Mouse (Mus musculus) hindbrain, embryonic 14.5 days (tissue): ENCODE measurements around the gene Tuba1a. TPM values are rescaled to one million over a fixed set of nuclear protein-coding genes. Genes with fewer than 3 reads are reported as not detected.

Experiments
- ATAC-seq: fragments of 200-750 bp; cut with Nextera tagmentation; 2 replicates; pipeline ENCODE4 v1.8.0; 2017; ENCODE audit warnings: moderate number of reproducible peaks, mild to moderate bottlenecking, moderate TSS enrichment, moderate library complexity; ENCODE audit not compliant: low FRiP score
- DNase-seq: peaks from one replicate; pipeline ENCODE4 v3.0.0-alpha.2; 2015; ENCODE audit warnings: low spot score
- H3K27ac ChIP-seq: fragments of 300-500 bp; sonication (generic); 2 replicates; pipeline ENCODE4 v1.5.1; 2014; ENCODE audit warnings: mild to moderate bottlenecking, moderate library complexity
- H3K27me3 ChIP-seq: fragments of 300-500 bp; sonication (generic); 2 replicates; pipeline ENCODE4 v1.6.1; 2014; ENCODE audit warnings: mild to moderate bottlenecking, low read length, mixed read lengths; ENCODE audit not compliant: control insufficient read depth, insufficient read depth
- H3K36me3 ChIP-seq: fragments of 300-500 bp; sonication (generic); replicated peaks from 2 replicates; pipeline ENCODE4 v1.6.1; 2014; ENCODE audit not compliant: control insufficient read depth, insufficient read depth
- H3K4me1 ChIP-seq: fragments of 300-500 bp; sonication (generic); replicated peaks from 2 replicates; pipeline ENCODE4 v1.6.1; 2014; ENCODE audit warnings: antibody characterized with exemption, low read length, mixed read lengths; ENCODE audit not compliant: control insufficient read depth, insufficient read depth
- H3K4me2 ChIP-seq: fragments of 300-500 bp; sonication (generic); replicated peaks from 2 replicates; pipeline ENCODE4 v1.6.1; 2014; ENCODE audit warnings: mild to moderate bottlenecking, moderate library complexity
- H3K4me3 ChIP-seq: fragments of 300-500 bp; sonication (generic); replicated peaks from 2 replicates; pipeline ENCODE4 v1.5.1; 2014; ENCODE audit warnings: mild to moderate bottlenecking, low read length
- H3K9ac ChIP-seq: fragments of 300-500 bp; sonication (generic); 2 replicates; pipeline ENCODE4 v1.6.1; 2014
- H3K9me3 ChIP-seq: fragments of 300-500 bp; sonication (generic); 2 replicates; pipeline ENCODE4 v1.6.1; 2016; ENCODE audit warnings: low read length; ENCODE audit not compliant: control insufficient read depth
- WGBS: fragments of 180-500 bp; shearing (Covaris S2); extraction: QIAGEN DNeasy Blood & Tissue Kit; methylation state at CpG from one replicate; pipeline ENCODE4 v1.1.7; 2014; 5-methylcytosine and 5-hydroxymethylcytosine counted together
- polyA plus RNA-seq: library from polyadenylated mRNA; unstranded; fragments of >200 nt; fragmentation: Nextera tagmentation; extraction: Ambion mirVana; gene quantifications from 2 replicates; pipeline ENCODE4 v1.2.1, GENCODE M21; 2014

The Tuba1a gene
- 14,408 and 15,410 TPM in 2 replicates for polyA plus RNA-seq

DNA sequence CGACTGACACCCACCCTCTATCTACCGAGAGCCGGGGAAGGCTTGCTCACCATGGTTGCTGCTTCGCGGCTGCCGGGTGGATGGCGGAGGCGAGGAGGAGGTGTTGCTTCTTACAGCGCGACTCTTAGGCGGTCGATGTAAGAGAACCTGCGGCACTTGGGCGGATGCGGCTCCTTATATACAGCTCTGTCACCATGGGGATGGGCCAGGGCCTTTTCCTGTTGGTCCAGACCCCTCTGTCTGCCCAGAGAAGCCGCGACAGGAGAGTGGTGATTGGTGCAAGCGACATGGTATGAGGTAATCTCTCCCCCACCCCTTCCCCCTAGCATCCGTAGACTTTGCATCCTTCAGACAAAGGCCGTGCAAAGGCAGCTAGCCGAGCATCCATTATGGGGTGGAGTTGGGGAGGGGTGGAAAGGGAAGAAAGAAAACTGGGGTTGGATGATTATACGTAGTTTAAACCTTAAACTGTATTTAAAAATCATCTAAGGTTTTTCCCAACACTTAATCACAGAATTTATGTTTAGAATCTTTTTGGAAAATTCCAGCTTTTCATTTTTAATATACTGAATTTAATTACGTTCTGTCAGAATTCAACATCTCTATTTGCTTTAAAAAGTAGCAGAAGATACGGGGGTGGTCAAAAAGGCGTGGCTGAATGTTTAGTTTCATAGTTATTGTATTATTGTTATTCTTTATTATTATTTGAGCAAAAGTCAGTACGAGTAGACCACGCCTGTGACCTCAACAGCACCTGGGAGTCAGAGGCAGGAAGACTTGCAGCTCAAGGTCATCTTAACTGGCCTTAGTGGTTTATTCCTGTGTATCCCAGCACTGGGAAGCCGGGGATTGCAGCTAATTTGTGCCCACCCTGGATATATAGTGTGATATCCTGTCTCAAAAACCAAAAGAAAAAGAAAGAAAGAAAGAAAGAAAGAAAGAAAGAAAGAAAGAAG lies at the start of gene Tuba1a, which contains the start of gene Gm49450:
Gene Tuba1a (minus strand): TSS at position 303 of the 956 bp plus-strand sequence.
Gene Gm49450 (minus strand): TSS at position 151 of the 956 bp plus-strand sequence.
- H3K4me3 ChIP-seq, result peak within 1 kb of the TSS; percentile 91
- 2% methylated on average over 28 of the region's 28 CpGs for WGBS
- H3K9ac ChIP-seq, result peak within 1 kb of the TSS; percentile 100
- H3K36me3 ChIP-seq, result peaks cover 30% of the 10 kb centered on the region
- peaks cover 13% of the 10 kb centered on the region for H3K4me1 ChIP-seq
- peak within 1 kb of the TSS; percentile 84 for H3K4me2 ChIP-seq
- H3K27me3 ChIP-seq, result no peaks in the 10 kb centered on the region
- ATAC-seq (peak; percentile 97), DNase-seq (peak; percentile 99)
- peak within 1 kb of the TSS; percentile 100 for H3K27ac ChIP-seq
- H3K9me3 ChIP-seq, result no peaks in the 10 kb centered on the region

DNA sequence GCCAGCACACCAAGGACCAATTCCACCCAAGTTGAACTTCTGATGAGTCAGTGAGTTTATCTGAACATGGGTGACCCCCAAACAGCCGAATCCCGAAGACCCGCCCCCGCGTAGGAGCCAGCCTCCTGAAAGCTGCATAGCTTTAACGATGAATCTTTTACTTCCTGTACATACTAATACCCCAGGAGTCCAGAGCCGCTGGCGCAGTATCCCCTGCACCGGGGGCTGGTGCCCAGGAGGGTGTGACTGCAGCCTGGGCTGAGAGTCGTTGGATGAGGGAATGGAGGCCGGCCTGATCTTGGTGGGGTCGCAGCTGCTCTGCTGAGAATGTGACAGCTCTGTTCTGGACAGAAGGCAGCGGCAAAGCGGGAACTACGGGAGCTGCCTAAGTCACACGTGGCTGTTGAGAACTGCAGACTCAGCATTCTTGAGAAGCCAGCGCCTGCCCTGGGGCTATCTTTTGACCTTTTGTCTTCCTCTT lies 48.0 kb upstream of the Tuba1a start:
- Histone ChIP-seq H3K9me3 (no peaks in the 10 kb centered on the region), H3K36me3 (no peaks in the 10 kb centered on the region), H3K4me3 (0 out of 2 replicates have a peak overlapping the region, but pooled peaks have one; percentile 16), H3K27me3 (no peaks in the 10 kb centered on the region), H3K4me1 (peaks cover 20% of the 10 kb centered on the region), H3K27ac (no peak overlapping the region), H3K9ac (peak overlapping the region; percentile 2; the same call in 1 of the 2 replicates), H3K4me2 (peak overlapping the region; percentile 46)
- 0 out of 2 replicates have a peak, but pooled peaks have one; percentile 32 for ATAC-seq
- WGBS, result 17% methylated on average over 17 of the region's 17 CpGs
- no peak for DNase-seq

DNA sequence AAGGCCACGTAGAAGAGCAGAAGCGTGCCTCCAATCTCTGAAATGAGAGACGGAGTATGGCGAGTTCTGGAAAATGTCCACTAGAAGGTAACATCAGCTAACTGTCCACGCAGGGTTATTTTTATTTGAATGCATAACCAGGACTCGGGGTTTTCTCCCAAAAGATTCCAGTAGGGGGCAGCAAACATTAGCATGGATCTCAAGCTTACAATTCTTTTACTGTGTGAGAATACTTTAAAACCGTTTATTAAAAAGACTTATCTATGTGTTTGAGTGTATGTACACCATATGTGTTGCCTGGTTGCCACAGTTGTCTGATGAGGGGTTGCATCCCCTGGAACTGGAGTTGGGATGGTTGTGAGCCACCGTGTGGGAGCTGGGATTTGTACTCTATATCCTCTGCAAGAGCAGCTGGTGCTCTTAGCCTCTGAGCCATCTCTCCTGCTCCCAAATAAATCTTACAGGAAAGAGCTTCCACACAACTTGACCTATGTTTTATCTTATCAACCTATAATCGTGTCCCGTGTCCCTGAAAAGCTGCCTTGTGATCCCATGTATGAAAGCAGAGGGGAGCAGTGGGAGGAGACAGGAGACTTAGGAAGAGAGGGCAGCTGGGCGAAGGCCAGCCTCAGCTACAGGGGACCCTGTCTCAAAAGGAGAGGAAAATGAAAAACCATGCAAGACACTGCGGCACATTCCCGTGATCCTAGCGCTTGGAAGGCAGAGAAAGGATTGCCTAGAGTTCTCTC lies 47.2 kb upstream of the Tuba1a start:
- no peaks in the 10 kb centered on the region for H3K9me3 ChIP-seq
- H3K4me2 ChIP-seq, result peak overlapping the region; percentile 46; the same call in 1 of the 2 replicates
- H3K27ac ChIP-seq, result 0 out of 2 replicates have a peak overlapping the region, but pooled peaks have one; percentile 48
- peaks cover 20% of the 10 kb centered on the region for H3K4me1 ChIP-seq
- DNase-seq (peak; percentile 84), ATAC-seq (no peak)
- H3K9ac ChIP-seq, result 0 out of 2 replicates have a peak overlapping the region, but pooled peaks have one; percentile 2
- 45% methylated on average over 14 of the region's 14 CpGs for WGBS
- H3K36me3 ChIP-seq, result no peaks in the 10 kb centered on the region
- no peaks in the 10 kb centered on the region for H3K27me3 ChIP-seq
- H3K4me3 ChIP-seq, result no peak overlapping the region

DNA sequence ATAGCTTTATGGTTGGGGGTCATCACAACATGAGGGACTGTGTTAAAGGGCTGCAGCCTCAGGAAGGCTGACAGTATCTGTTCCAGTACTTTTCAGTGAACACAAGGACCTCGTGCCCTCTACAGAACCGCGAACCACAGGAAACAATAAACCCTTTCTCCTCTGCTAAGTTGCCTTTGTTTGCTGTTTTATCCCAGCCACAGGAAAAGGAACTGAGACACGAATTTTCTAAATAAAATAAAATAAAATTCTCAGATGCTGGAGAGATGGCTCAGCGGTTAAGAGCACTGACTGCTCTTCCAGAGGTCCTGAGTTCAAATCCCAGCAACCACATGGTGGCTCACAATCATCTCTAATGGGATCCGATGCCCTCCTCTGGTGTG lies 45.3 kb upstream of the Tuba1a start:
- H3K9me3 ChIP-seq, result no peaks in the 10 kb centered on the region
- no peaks in the 10 kb centered on the region for H3K27me3 ChIP-seq
- peaks cover 24% of the 10 kb centered on the region for H3K4me1 ChIP-seq
- DNase-seq, result no peak
- H3K9ac ChIP-seq, result no peak overlapping the region
- no peak for ATAC-seq
- 35% methylated on average over 6 of the region's 6 CpGs for WGBS
- H3K4me2 ChIP-seq, result no peak overlapping the region
- H3K36me3 ChIP-seq, result no peaks in the 10 kb centered on the region
- H3K4me3 ChIP-seq, result no peak overlapping the region
- no peak overlapping the region for H3K27ac ChIP-seq

DNA sequence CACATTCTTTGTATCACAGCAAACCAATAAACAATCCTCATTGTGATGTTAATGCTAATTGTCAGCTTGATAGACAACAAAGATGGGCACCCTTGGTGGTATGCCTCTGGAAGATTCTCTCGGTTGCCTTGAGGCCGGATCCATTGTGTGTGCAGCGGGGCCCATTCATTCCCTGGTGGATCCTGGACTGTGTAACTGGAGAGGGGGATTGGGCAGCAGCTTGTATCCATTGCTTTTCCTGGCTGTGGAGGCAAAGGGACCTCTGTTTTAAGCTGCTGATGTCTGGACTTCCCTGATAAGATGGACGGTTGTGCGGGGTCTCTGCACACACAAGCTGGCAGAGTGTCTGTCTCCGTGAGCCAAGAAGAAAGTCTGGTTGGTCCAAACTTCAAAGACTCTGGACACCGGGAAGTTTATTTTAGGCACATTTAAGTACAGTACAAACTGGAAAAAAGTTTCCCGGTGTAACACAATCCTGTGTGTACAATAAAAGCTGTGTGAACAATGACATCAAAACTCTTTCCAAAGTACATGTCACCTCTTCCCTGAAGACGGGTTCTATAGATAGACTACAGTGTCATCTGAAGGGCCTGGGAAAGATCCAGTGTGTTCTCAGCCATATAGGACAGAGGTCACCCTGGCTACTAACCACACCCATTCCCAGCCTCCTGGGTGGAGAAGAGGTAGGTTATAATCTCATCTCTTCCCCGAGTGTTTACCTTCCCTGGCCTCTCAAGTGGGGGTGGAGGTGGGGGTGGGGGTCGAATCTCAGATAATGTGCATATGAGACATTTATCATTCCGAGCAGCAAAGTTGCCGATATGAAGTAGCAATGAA lies 44.7 kb upstream of the Tuba1a start:
- Histone ChIP-seq H3K4me3 (no peak overlapping the region), H3K4me1 (peaks cover 29% of the 10 kb centered on the region), H3K4me2 (no peak overlapping the region), H3K9me3 (no peaks in the 10 kb centered on the region), H3K27me3 (no peaks in the 10 kb centered on the region), H3K9ac (no peak overlapping the region), H3K27ac (0 out of 2 replicates have a peak overlapping the region, but pooled peaks have one; percentile 22), H3K36me3 (no peaks in the 10 kb centered on the region)
- WGBS, result 38% methylated on average over 13 of the region's 13 CpGs
- DNase-seq (peak; percentile 24), ATAC-seq (no peak)

DNA sequence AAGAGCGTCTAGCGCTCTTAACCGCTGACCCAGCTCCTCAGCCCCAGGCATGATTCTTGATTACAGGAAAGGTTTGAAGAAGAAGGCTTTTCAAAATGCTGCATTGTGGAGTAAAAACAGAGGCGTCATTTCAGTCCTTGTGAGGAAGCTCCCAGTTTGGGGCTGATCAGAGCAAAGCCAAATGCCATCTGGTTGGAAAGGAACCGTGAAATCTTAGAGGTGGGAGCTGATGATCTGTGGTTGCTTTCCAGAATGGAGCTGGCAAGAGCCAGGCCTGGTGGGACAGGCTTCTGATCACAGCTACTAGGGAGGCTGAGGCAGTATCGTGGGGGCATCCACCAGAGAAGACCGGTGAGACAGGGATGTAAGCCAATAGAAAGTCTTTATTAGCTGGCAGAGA lies 43.3 kb upstream of the Tuba1a start:
- H3K9ac ChIP-seq, result no peak overlapping the region
- no peaks in the 10 kb centered on the region for H3K9me3 ChIP-seq
- H3K27me3 ChIP-seq, result no peaks in the 10 kb centered on the region
- no peak overlapping the region for H3K27ac ChIP-seq
- H3K36me3 ChIP-seq, result no peaks in the 10 kb centered on the region
- no peak overlapping the region for H3K4me2 ChIP-seq
- peaks cover 36% of the 10 kb centered on the region for H3K4me1 ChIP-seq
- no peak overlapping the region for H3K4me3 ChIP-seq
- no peak for DNase-seq
- no peak for ATAC-seq
- WGBS, result 74% methylated on average over 7 of the region's 7 CpGs

DNA sequence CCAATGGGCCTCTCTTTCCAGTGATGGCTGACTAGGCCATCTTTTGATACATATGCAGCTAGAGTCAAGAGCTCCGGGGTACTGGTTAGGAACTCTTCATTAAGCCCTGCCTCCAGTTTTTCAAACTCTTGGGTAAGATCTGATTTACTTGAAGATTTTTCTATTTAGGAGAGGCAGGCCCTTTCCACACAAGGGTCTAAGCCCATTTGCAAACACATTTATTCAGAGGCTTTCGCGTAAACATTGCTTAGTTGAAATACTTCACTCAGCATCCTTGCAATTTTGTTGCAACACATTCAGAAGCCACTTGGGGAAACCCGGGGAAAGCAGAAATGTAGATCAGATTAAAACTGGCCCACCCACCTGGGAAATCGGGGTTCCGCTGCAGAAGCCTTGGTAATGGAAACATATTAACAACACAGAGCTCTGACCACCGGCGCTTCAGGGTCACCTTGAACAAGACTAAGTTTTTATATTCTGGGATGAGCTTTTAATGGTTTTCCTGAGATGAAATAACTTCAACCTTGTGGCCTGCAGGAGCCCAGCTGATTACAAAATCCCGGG lies 41.5 kb upstream of the Tuba1a start:
- peaks cover 39% of the 10 kb centered on the region for H3K4me1 ChIP-seq
- H3K27ac ChIP-seq, result no peak overlapping the region
- H3K36me3 ChIP-seq, result no peaks in the 10 kb centered on the region
- H3K4me3 ChIP-seq, result no peak overlapping the region
- DNase-seq (peak; percentile 24), ATAC-seq (no peak)
- no peaks in the 10 kb centered on the region for H3K27me3 ChIP-seq
- no peak overlapping the region for H3K4me2 ChIP-seq
- 77% methylated on average over 9 of the region's 9 CpGs for WGBS
- H3K9ac ChIP-seq, result no peak overlapping the region
- H3K9me3 ChIP-seq, result no peaks in the 10 kb centered on the region

DNA sequence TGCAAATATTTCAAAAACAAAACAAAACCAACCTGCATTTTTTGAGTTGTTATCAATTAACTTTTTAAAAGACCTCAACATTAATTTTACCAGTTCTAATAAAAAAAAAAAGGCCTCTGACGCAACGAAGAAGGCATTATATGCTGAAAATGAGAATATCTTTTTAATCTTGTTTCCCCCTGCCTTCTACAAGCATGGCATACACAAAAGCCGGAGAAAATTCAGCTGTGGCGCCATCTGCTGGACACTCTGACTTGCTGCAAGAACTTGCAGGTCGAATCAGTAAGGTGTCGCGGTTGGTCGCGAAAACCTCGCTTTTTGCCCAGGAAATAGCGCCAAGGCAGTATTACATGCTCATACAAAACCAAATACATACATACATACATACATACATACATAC lies 40.4 kb upstream of the Tuba1a start:
- peak; percentile 98 for DNase-seq
- Histone ChIP-seq H3K9me3 (no peaks in the 10 kb centered on the region), H3K27ac (peak overlapping the region; percentile 94), H3K4me3 (peak overlapping the region; percentile 38; the same call in 1 of the 2 replicates), H3K4me2 (peak overlapping the region; percentile 91), H3K4me1 (peaks cover 51% of the 10 kb centered on the region), H3K27me3 (no peaks in the 10 kb centered on the region), H3K36me3 (no peaks in the 10 kb centered on the region), H3K9ac (peak overlapping the region; percentile 67)
- 1% methylated on average over 11 of the region's 11 CpGs for WGBS
- ATAC-seq, result no peak
